Mouse (Mus musculus) cortical plate, adult 2 months (tissue): ENCODE results near the gene Hbs1l.

ENCODE experiments used
- CTCF ChIP-seq: fragments of 200-500 bp; IDR thresholded peaks from 2 replicates; pipeline ENCODE4 v1.5.1; 2011; ENCODE audit warnings: mild to moderate bottlenecking, control low read depth, low read length; ENCODE audit not compliant: insufficient read depth; ENCODE audit errors: extremely low read depth
- POLR2A ChIP-seq: fragments of 200-500 bp; IDR thresholded peaks from 2 replicates; pipeline ENCODE4 v1.6.1; 2011; ENCODE audit warnings: mild to moderate bottlenecking, low read length, control low read depth; ENCODE audit not compliant: insufficient read depth; ENCODE audit errors: extremely low read depth

- TF ChIP-seq CTCF (no peak), POLR2A (no peak)
Measured at GRCm38 (mm10) chr10:21369586-21369985, 73.8 kb downstream of the Hbs1l start.
